Mouse (Mus musculus): ENCODE data around the gene Zwilch.
A peak's percentile ranks its signal among the peaks of the same experiment; 100 is the strongest.
"Not testable (repeated sequence)": the region's sequence is repeated elsewhere in the genome, so short reads cannot be mapped to it uniquely, and the experiment has no call there.

Zwilch gene

DNA sequence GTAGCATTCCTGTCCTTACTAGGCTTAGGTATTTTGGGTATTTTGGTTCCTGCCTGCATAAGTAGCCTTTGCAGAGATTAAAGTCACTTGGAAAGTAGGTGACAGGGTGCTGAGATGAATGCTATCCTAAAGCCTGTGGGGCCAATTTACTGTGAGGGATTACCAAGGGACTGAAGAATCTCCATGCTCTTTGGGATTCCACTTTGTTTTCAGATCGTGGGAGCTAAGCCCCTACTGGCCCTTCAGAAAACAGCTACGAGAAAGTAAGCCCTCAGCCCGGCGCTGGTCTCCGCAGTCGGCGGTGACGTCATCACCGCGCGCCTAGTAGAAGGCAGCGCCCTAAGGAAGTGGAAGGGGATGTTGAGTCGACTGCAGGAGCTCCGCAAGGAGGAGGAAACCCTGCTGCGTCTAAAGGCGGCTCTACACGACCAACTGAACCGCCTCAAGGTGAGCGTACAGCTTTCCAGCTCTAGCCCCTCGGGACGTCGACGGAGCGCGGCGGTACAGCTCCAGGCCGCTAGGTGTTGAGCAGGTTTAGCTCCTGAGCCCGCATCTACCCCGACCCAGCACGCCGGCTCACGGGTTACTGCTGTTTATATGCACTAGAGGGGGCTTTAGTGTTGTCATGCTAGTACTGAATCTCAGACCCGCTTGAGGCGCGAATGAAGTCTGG, 6.2 kb upstream of the Zwilch start, which contains the start of gene Snapc5:
Gene Snapc5, plus strand, starts transcription at position 301 of the 673 bp plus-strand sequence.
- peak; percentile 94 for DNase-seq

DNA sequence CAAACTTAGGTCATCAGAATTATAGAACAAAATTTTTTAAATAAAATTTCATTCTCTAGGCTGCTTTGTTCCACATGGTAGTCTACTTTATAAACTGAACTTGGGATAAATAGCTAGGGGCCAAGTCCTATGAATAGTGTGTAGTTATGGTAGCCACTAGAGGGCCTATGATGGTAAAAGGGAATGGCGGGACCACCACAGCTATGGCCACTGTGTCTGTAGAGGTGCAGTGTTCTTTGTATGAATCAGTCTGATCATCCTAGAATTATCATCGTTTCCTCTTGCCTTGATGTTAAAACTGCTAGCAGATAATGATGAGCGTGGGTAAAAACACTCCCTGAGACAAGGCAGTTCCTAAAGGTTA, 5.7 kb upstream of the Zwilch start:
- no peak for DNase-seq

DNA sequence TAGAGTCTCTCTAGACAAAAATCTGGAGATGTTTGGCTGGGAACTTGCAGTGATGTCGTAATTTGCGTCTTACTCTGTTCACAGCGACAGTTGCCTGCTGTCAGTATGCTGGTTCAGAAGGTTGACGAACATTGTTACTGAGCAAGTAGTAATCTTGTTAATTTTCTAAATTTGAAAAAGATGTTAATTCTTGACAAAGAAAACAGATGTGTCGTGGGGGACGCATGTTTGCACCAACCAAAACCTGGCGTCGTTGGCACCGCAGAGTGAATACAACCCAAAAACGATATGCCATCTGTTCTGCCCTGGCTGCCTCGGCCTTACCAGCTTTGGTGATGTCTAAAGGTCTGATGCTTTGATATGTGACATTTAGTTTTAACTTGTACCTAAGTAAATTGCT, 2.5 kb upstream of the Zwilch start:
- DNase-seq = peak; percentile 73

GRCm38 (mm10) chr9:64174766-64175165, 1.9 kb upstream of the Zwilch start:
- no peak for DNase-seq

DNA sequence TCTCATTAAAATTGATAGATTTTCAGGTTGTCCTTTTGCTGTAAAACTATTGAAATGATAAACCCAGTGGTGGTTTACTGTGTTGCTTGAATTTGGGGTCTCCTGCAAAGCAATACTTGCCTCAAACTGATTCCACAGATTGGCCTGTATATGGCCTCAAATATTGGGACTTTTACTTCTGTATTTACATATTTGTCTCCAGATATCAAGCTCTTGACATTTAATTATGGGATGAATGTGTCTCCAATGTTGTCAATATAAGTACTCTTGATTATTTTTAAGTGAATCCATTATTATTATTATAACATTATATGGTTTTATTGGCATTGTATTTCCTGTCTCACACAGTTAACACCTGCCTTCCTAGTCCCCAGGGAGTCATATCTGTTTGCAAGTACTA, 1.4 kb upstream of the Zwilch start:
- DNase-seq = no peak

- no peak for DNase-seq
Observed at GRCm38 (mm10) chr9:64173666-64174220, 839 bp upstream of the Zwilch start.

GRCm38 (mm10) chr9:64172145-64172815, 624 bp downstream of the Zwilch start:
- DNase-seq = no peak

- DNase-seq = not testable (repeated sequence)
Observed at GRCm38 (mm10) chr9:64169967-64170366, 2.9 kb downstream of the Zwilch start.

- DNase-seq = no peak
Observed at GRCm38 (mm10) chr9:64160471-64160870, 12.4 kb downstream of the Zwilch start.

DNA sequence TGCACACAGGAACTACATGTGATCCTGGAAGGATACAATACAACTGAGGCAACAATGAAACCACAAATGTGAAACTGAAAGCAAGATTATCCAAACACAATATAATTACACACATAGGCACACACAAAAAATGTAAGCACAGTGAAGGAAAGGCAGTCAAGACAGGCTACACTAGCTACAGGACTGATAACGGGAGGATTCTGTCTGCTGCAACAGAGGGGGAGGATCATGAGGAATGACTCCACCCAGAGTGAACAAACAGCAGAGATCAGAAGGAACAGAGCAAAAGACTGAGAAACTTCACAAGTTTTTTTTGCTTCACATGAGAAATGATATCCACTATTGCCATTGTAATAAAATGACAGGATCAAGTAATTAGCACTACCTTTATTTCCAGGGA, 16.3 kb downstream of the Zwilch start:
- DNase-seq = no peak

GRCm38 (mm10) chr9:64139879-64140278, 33.0 kb downstream of the Zwilch start:
- DNase-seq = no peak

GRCm38 (mm10) chr9:64138896-64139295, 34.0 kb downstream of the Zwilch start:
- peak; percentile 30 for DNase-seq

DNA sequence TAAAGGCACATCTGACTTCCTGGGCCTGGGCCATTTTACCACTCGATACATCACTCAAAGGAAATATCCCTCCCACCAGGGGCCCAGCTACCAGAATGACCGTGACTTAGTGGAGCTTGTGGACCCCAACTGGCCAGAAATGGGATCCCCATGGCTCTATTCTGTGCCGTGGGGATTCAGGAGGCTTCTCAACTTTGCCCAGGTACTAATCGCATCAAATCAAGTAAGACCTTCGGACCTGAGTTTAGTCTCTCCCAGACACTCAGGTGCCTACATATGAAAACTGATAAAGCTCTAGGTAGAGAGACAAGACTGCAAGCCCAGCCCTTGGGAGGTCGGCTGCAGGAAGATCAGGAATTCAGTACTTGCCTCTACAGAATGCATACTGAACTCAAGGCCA, 41.3 kb downstream of the Zwilch start:
- DNase-seq = no peak

GRCm38 (mm10) chr9:64126121-64126520, 46.8 kb downstream of the Zwilch start:
- DNase-seq = no peak

DNA sequence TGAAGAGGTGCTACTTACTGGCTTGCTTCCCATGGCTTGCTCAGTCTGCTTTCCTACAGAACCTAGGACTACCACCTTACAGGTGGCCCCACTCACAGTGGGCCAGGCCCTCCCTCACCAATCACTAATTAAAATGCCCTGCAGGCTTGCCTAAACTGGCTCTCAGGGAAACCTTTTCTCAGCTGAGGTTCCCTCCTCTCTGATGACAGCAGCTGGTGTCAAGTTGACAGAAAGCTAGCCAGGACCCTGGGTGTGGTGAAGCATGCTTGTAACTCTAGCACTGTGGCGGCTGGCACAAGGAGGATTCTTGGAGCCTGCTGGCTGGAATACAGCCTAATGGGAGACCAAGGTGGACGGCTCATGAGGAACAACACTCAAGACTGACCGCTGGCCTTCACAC, 47.6 kb downstream of the Zwilch start:
- no peak for DNase-seq

GRCm38 (mm10) chr9:64124846-64125245, 48.1 kb downstream of the Zwilch start:
- DNase-seq = not testable (repeated sequence)

DNA sequence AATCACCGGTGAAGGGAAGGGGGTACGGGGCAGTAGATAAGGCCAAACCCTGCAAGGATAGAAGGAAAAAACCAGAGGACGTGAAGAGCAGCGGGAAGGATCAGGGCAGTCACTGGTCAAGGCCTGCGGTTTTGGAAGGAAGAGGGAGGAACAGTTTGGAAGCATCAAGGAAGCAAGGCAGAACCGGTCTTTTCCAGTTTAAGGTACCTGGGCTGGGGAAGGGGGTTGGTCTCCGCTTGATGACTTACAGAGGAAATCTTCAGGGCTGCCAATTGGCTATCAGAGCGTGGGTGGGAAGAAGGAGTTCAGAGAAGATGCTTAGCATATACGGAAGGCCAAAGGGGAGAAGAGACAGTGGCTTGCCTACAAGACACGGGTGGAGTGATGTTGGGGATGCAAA, 50.3 kb downstream of the Zwilch start:
- DNase-seq = no peak

DNA sequence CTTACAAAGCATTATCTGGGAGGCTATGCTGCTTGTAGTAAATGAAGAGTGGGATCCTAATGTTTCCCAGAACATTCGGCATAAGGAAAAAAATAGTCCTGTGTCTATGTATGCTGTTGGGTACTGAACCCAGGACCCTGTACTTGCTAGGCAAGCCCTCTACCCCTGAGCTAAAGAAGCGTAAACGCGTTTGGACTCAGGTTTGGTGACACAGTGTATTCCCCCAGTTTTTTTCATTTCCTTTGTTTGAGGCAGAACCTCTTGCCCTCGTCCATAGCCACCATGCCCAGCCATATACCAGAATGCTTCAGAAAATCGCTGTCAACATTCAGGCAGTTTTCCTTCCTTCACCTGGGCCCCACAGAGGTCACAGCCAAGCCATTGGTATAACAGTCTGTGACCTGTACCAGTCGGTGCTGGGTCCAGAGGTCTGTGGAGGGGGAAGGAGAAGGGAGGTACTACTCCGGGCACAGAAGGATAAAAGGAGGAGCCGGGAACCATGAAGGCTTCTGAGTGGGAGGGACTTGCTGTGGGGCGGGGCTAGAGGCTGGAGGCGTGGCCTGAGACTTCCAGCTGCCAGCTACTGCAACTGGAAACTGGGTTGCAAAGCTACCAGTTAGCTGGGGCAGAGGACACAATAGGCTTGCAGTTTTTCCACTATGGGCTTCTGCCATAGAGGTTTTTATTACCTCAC, 52.2 kb downstream of the Zwilch start:
- DNase-seq = no peak

DNA sequence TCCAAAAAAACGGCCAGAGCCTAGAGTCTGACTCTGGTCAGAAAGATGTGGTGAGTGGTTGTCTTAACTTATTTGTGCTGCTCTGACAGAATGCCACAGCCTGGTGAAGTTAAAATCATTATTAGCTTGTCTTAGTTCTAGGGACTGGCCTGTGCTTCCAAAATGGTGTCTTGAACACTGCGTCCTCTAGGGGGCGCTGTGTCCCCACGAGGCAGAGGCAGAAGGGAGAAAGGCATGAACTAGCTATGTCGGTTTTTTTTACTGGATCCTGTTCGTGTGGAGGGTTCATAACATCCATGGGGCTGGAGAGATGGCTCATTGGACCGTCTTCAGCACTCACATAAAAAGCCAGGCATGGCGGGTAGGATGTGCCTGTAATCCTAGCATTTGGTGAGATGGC, 53.0 kb downstream of the Zwilch start:
- DNase-seq = no peak

GRCm38 (mm10) chr9:64116876-64117275, 56.0 kb downstream of the Zwilch start, which contains the start of gene Lctl:
TSS of gene Lctl (plus strand) at chr9:64117147.
- peak; percentile 19 for DNase-seq

DNA sequence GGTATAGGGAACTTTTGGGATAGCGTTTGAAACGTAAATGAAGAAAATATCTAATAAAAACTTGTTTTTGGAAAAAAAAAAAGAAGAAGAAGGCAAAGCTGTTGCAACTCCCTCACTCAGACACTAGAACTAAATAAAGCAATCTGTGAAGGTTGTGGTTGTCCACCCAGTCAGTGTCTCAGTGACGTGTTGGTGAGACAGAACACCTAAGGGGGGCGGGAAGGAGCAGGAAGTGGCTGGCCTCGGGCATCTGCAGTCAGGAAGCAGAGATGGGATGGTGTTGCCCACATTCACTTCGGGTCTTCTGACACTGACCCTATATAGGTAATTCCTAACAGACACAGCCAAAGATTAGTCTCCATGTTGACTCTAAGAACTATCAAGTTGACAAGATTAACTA, 57.1 kb downstream of the Zwilch start:
- DNase-seq = no peak

GRCm38 (mm10) chr9:64114646-64115045, 58.3 kb downstream of the Zwilch start:
- no peak for DNase-seq

DNA sequence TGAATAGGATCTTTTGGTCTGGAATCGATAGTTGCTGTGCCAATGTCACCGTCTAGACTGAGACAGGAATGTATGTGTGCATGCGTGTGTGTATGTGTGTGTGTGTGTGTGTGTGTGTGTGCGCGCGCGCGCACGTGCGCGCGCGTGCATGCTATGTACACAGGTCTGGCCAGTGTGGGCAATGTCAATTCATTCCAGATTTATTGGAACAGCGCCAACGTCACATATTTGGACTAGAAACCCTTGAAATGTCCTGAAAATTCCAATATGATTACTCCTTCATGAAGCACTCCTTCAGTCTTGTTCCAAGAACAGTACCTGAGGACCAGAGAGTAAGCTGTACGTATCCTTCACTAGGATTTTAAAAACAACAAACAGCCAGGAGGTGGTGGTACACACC, 62.4 kb downstream of the Zwilch start:
- no peak for DNase-seq

GRCm38 (mm10) chr9:64105301-64105700, 67.6 kb downstream of the Zwilch start:
- no peak for DNase-seq
